ENCODE assay signal across 22 mouse cellular contexts in the genomic region with DNA sequence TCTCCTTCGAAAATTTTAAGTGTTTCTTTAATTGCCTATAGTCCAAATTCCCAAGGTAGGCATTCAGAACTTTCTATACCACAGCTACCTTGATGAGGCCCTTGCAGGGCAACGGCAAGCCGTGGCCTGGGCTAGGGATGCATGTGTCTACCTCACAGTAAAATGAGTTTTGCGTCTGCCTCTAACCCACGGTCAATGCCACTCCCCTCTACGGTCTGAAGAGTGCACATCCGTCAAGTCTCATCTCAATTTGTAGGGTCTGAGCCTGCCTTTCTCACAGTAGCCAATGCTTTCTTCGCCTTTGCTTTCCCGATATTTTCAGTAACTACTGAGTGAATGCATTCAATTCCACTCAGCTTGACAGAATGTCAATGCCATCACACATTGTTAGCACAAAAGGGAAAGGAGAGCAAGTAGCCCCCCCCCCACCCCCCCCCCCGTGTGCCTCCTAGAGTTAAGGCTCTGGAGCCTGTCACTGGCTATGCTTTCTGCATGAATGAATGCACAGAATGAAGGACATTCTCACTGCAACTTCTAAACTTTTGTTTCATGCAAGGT. TPM values are rescaled to one million over a fixed set of nuclear protein-coding genes. Genes with fewer than 3 reads are reported as not detected.
DNase-seq lines count a peak whose midpoint lies in the region; ATAC-seq and TF ChIP-seq lines count a peak whose summit lies in the region.
"Had no signal": no experiment of that assay in that cellular context is flagged by ENCODE, and none has a peak within 500 bp of the region (broad histone marks: within the 10 kb centered on the region; RNA-seq: fewer than 3 reads in every experiment).

No protein-coding gene starts in this region.

- no peaks in the 10 kb centered on the region for H3K4me1 ChIP-seq in hindbrain, embryonic 11.5 days (replicated peaks; ENCODE audit: control insufficient read depth, insufficient read depth, low read length)
- no peaks in the 10 kb centered on the region for H3K4me1 ChIP-seq in hindbrain, postnatal 0 days (ENCODE audit: insufficient read depth, low read length)
- peaks cover 6% of the 10 kb centered on the region for H3K4me1 ChIP-seq in midbrain, embryonic 11.5 days (ENCODE audit: control insufficient read depth, insufficient read depth, low read length)
- H3K4me1 ChIP-seq in midbrain, embryonic 13.5 days (replicated peaks), result peaks cover 7% of the 10 kb centered on the region; the same call in 1 of the 2 replicates
- 0 out of 2 replicates have a peak, but pooled peaks cover under 1% of the 10 kb centered on the region for H3K4me1 ChIP-seq in intestine, embryonic 16.5 days (ENCODE audit: control insufficient read depth, insufficient read depth, low read length)

- 40% methylated on average over 10 of the region's 10 CpGs for WGBS in hindbrain, embryonic 11.5 days
- 28% methylated on average over 10 of the region's 10 CpGs for WGBS in hindbrain, postnatal 0 days
- WGBS in midbrain, embryonic 11.5 days, result 48% methylated on average over 10 of the region's 10 CpGs
- 42% methylated on average over 10 of the region's 10 CpGs for WGBS in midbrain, embryonic 13.5 days
- WGBS in intestine, embryonic 16.5 days, result 74% methylated on average over 10 of the region's 10 CpGs

- H3K9me3 ChIP-seq in hindbrain, embryonic 11.5 days (ENCODE audit: control insufficient read depth, low read length), result no peaks in the 10 kb centered on the region
- H3K9me3 ChIP-seq in hindbrain, postnatal 0 days (ENCODE audit: low read length), result peaks cover 3% of the 10 kb centered on the region; the same call in 1 of the 2 replicates
- H3K9me3 ChIP-seq in midbrain, embryonic 11.5 days (ENCODE audit: control insufficient read depth, low read length), result peaks cover 3% of the 10 kb centered on the region; the same call in 1 of the 2 replicates
- peaks cover 4% of the 10 kb centered on the region; the same call in 1 of the 2 replicates for H3K9me3 ChIP-seq in midbrain, embryonic 13.5 days
- no peaks in the 10 kb centered on the region for H3K9me3 ChIP-seq in intestine, embryonic 16.5 days (ENCODE audit: control insufficient read depth, low read length)
- H3K9me3 ChIP-seq: heart, embryonic 12.5 days; hindbrain, embryonic 13.5 days had no signal

- ATAC-seq in hindbrain, embryonic 11.5 days (ENCODE audit: low FRiP score), result peak; percentile 53; the same call in 1 of the 2 replicates
- ATAC-seq in hindbrain, postnatal 0 days, result no peak
- ATAC-seq in midbrain, embryonic 11.5 days (ENCODE audit: low FRiP score), result peak; percentile 55; the same call in 1 of the 2 replicates
- ATAC-seq in midbrain, embryonic 13.5 days, result no peak
- no peak for ATAC-seq in intestine, embryonic 16.5 days
- ATAC-seq: forebrain, embryonic 14.5 days had no signal

- no peak overlapping the region for H3K27ac ChIP-seq in hindbrain, embryonic 11.5 days (ENCODE audit: low read depth, low read length)
- H3K27ac ChIP-seq in hindbrain, postnatal 0 days, result no peak overlapping the region
- H3K27ac ChIP-seq in midbrain, embryonic 11.5 days (ENCODE audit: low read depth, low read length), result no peak overlapping the region
- H3K27ac ChIP-seq in midbrain, embryonic 13.5 days, result no peak overlapping the region
- H3K27ac ChIP-seq in intestine, embryonic 16.5 days (ENCODE audit: low read length), result peak overlapping the region; percentile 52; the same call in 1 of the 2 replicates
- H3K27ac ChIP-seq: embryonic facial prominence, embryonic 10.5 days; gastrocnemius, adult 2 months; hindbrain, embryonic 13.5 days had no signal

- H3K4me2 ChIP-seq in hindbrain, embryonic 11.5 days (replicated peaks; ENCODE audit: low read depth, low read length), result no peak overlapping the region
- no peak overlapping the region for H3K4me2 ChIP-seq in hindbrain, postnatal 0 days (ENCODE audit: low read depth, low read length)
- H3K4me2 ChIP-seq in midbrain, embryonic 11.5 days, result no peak overlapping the region
- H3K4me2 ChIP-seq in midbrain, embryonic 13.5 days (replicated peaks), result no peak overlapping the region
- no peak overlapping the region for H3K4me2 ChIP-seq in intestine, embryonic 16.5 days (ENCODE audit: low read depth, low read length)
- H3K4me2 ChIP-seq: heart, embryonic 12.5 days; hindbrain, embryonic 13.5 days had no signal

- no peak overlapping the region for H3K4me3 ChIP-seq in hindbrain, embryonic 11.5 days (ENCODE audit: low read depth, low read length)
- H3K4me3 ChIP-seq in hindbrain, postnatal 0 days (ENCODE audit: low read length), result no peak overlapping the region
- no peak overlapping the region for H3K4me3 ChIP-seq in midbrain, embryonic 11.5 days (ENCODE audit: low read depth, low read length)
- no peak overlapping the region for H3K4me3 ChIP-seq in midbrain, embryonic 13.5 days (replicated peaks)
- H3K4me3 ChIP-seq in intestine, embryonic 16.5 days (ENCODE audit: low read length), result no peak overlapping the region
- H3K4me3 ChIP-seq: embryonic facial prominence, embryonic 10.5 days; gastrocnemius, adult 2 months; heart, embryonic 12.5 days; hindbrain, embryonic 13.5 days had no signal

- DNase-seq in hindbrain, embryonic 11.5 days (ENCODE audit: low spot score), result no peak
- DNase-seq in hindbrain, postnatal 0 days (ENCODE audit: low spot score), result no peak
- DNase-seq in midbrain, embryonic 11.5 days (ENCODE audit: low spot score, missing footprints), result no peak
- DNase-seq in retina, postnatal 1 day, result peak; percentile 65
- no peak for DNase-seq in adrenal gland, postnatal 14 days
- no peak for DNase-seq in cerebellum, postnatal 14 days
- DNase-seq: adrenal gland, adult 8-10 months; cerebellum, adult 11-12 months; cerebellum, adult 9-10 months; cerebellum, postnatal 36 days; gastrocnemius, adult 2 months; gastrocnemius, postnatal 25 days; heart, postnatal 36 days had no signal

- no peak overlapping the region for H3K9ac ChIP-seq in hindbrain, embryonic 11.5 days (ENCODE audit: low read depth, low read length)
- no peak overlapping the region for H3K9ac ChIP-seq in hindbrain, postnatal 0 days (replicated peaks; ENCODE audit: low read length)
- H3K9ac ChIP-seq in midbrain, embryonic 11.5 days (ENCODE audit: low read length), result no peak overlapping the region
- H3K9ac ChIP-seq in midbrain, embryonic 13.5 days (replicated peaks), result no peak overlapping the region
- H3K9ac ChIP-seq in intestine, embryonic 16.5 days (ENCODE audit: low read depth, low read length), result no peak overlapping the region
- H3K9ac ChIP-seq: heart, embryonic 12.5 days; hindbrain, embryonic 13.5 days had no signal

- H3K27me3 ChIP-seq in hindbrain, embryonic 11.5 days (ENCODE audit: control insufficient read depth, insufficient read depth, low read length), result no peaks in the 10 kb centered on the region
- no peaks in the 10 kb centered on the region for H3K27me3 ChIP-seq in hindbrain, postnatal 0 days (ENCODE audit: insufficient read depth, low read length)
- H3K27me3 ChIP-seq in midbrain, embryonic 11.5 days (ENCODE audit: control insufficient read depth, insufficient read depth, low read length), result no peaks in the 10 kb centered on the region
- H3K27me3 ChIP-seq in midbrain, embryonic 13.5 days, result no peaks in the 10 kb centered on the region
- no peaks in the 10 kb centered on the region for H3K27me3 ChIP-seq in intestine, embryonic 16.5 days (replicated peaks; ENCODE audit: control insufficient read depth, insufficient read depth, low read length)
- H3K27me3 ChIP-seq: heart, embryonic 12.5 days had no signal

- no peaks in the 10 kb centered on the region for H3K36me3 ChIP-seq in hindbrain, embryonic 11.5 days (ENCODE audit: control insufficient read depth, insufficient read depth, low read length)
- peaks cover 19% of the 10 kb centered on the region for H3K36me3 ChIP-seq in hindbrain, postnatal 0 days (ENCODE audit: insufficient read depth, low read length)
- peaks cover 3% of the 10 kb centered on the region for H3K36me3 ChIP-seq in midbrain, embryonic 11.5 days (ENCODE audit: control insufficient read depth, insufficient read depth, low read length)
- H3K36me3 ChIP-seq in midbrain, embryonic 13.5 days, result peaks cover 21% of the 10 kb centered on the region
- no peaks in the 10 kb centered on the region for H3K36me3 ChIP-seq in intestine, embryonic 16.5 days (ENCODE audit: control insufficient read depth, insufficient read depth, low read length)

- TF ChIP-seq CTCF in hindbrain, postnatal 0 days (IDR thresholded peaks at IDR 0.05; ENCODE audit: low read depth), result no peak

RNA-seq across cellular contexts. Expression of gene Lrrc66, which starts 1.2 kb away (rescaled TPM):
- polyA plus RNA-seq in hindbrain, embryonic 11.5 days (2014; fragmentation: Nextera tagmentation; extraction: Ambion mirVana), result 0.15 TPM in 1 of 2 replicates, not detected in the other
- total RNA-seq in hindbrain, postnatal 0 days (2014; rRNA removed), result not detected in 2 replicates
- polyA plus RNA-seq in hindbrain, postnatal 0 days (2015; fragmentation: Nextera tagmentation; extraction: Ambion mirVana), result not detected in 2 replicates
- polyA plus RNA-seq in midbrain, embryonic 11.5 days (2014; fragmentation: Nextera tagmentation; extraction: Ambion mirVana), result 0.04 TPM in 1 of 2 replicates, not detected in the other
- not detected in 2 replicates for polyA plus RNA-seq in midbrain, embryonic 13.5 days (2015; fragmentation: Nextera tagmentation; extraction: Ambion mirVana)
- 7.2 and 10.3 TPM in 2 replicates for polyA plus RNA-seq in intestine, embryonic 16.5 days (2015; fragmentation: Nextera tagmentation; extraction: Ambion mirVana)
- total RNA-seq in adrenal gland, postnatal 14 days (2021), result not detected in 2 replicates
- total RNA-seq: adrenal gland, adult 8-10 months; gastrocnemius, adult 2 months; gastrocnemius, postnatal 25 days; heart, postnatal 36 days had no signal
- polyA plus RNA-seq: C2C12; embryonic facial prominence, embryonic 14.5 days; forebrain, embryonic 14.5 days; heart, embryonic 12.5 days; hindbrain, embryonic 13.5 days had no signal

RNA-seq across cellular contexts. Expression of gene Sgcb, which starts 16.5 kb away (rescaled TPM):
- polyA plus RNA-seq in hindbrain, embryonic 11.5 days (2014; fragmentation: Nextera tagmentation; extraction: Ambion mirVana), result 24.6 and 26.3 TPM in 2 replicates
- total RNA-seq in hindbrain, postnatal 0 days (2014; rRNA removed), result 15.3 and 19.2 TPM in 2 replicates
- polyA plus RNA-seq in hindbrain, postnatal 0 days (2015; fragmentation: Nextera tagmentation; extraction: Ambion mirVana), result 54.5 and 58.4 TPM in 2 replicates
- polyA plus RNA-seq in midbrain, embryonic 11.5 days (2014; fragmentation: Nextera tagmentation; extraction: Ambion mirVana), result 20.4 and 23.3 TPM in 2 replicates
- 23.8 and 25.9 TPM in 2 replicates for polyA plus RNA-seq in midbrain, embryonic 13.5 days (2015; fragmentation: Nextera tagmentation; extraction: Ambion mirVana)
- polyA plus RNA-seq in intestine, embryonic 16.5 days (2015; fragmentation: Nextera tagmentation; extraction: Ambion mirVana), result 16.5 and 16.6 TPM in 2 replicates
- total RNA-seq in adrenal gland, postnatal 14 days (2021), result 19.5 and 22.6 TPM in 2 replicates

RNA-seq across cellular contexts. Expression of gene Spata18, which starts 20.1 kb away (rescaled TPM):
- 1.0 and 1.9 TPM in 2 replicates for polyA plus RNA-seq in hindbrain, embryonic 11.5 days (2014; fragmentation: Nextera tagmentation; extraction: Ambion mirVana)
- total RNA-seq in hindbrain, postnatal 0 days (2014; rRNA removed), result 1.2 and 1.4 TPM in 2 replicates
- polyA plus RNA-seq in hindbrain, postnatal 0 days (2015; fragmentation: Nextera tagmentation; extraction: Ambion mirVana), result 0.83 and 1.1 TPM in 2 replicates
- 0.10 and 0.12 TPM in 2 replicates for polyA plus RNA-seq in midbrain, embryonic 11.5 days (2014; fragmentation: Nextera tagmentation; extraction: Ambion mirVana)
- 0.14 and 0.22 TPM in 2 replicates for polyA plus RNA-seq in midbrain, embryonic 13.5 days (2015; fragmentation: Nextera tagmentation; extraction: Ambion mirVana)
- polyA plus RNA-seq in intestine, embryonic 16.5 days (2015; fragmentation: Nextera tagmentation; extraction: Ambion mirVana), result 0.31 and 0.55 TPM in 2 replicates
- total RNA-seq in adrenal gland, postnatal 14 days (2021), result 0.23 TPM in 1 of 2 replicates, not detected in the other
- total RNA-seq: adrenal gland, adult 8-10 months; gastrocnemius, adult 2 months; gastrocnemius, postnatal 25 days; granulocyte monocyte progenitor cell, adult 5-6 weeks had no signal
- polyA plus RNA-seq: C2C12 had no signal

Comparison
In these comparisons a context has a peak if more than half of its experiments do, and no peak if none do; other contexts are left out.
1. ATAC-seq: peak in hindbrain, embryonic 11.5 days (single experiment) and midbrain, embryonic 11.5 days (single experiment); none in hindbrain, postnatal 0 days (single experiment), midbrain, embryonic 13.5 days (single experiment) and intestine, embryonic 16.5 days (single experiment).